Mouse (Mus musculus): ENCODE measurements around the gene Wdr49. TPM values are rescaled to one million over a fixed set of nuclear protein-coding genes. Genes with fewer than 3 reads are reported as not detected.

The Wdr49 gene
- not detected for total RNA-seq (2021)
- long read RNA-seq, experiment 1: 0 reads
- long read RNA-seq, experiment 2: 0 reads

DNA sequence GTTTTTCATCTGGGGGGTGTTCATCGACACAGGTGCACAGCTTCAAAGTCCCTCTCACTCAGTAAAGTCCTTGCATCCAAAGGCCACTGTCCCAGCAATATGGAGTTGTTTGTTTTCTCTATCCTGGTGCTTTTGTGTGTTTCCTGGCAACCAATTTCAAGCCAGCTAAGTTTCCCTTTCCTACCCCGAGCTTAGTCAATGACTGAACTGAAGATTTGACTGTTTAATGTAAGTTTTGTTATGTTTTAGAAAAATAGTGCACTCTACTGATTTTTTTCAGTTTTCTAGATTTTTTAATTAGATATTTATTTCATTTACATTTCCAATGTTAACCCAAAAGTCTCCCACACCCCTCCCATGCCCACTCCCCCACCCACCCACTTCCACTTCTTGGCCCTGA is at the start of gene Wdr49:
Gene Wdr49, minus strand, starts transcription at position 101 of the 400 bp plus-strand sequence.
- intact Hi-C loops (cut with DNase I; ENCODE audit: low total_unique reads): no loop called here

DNA sequence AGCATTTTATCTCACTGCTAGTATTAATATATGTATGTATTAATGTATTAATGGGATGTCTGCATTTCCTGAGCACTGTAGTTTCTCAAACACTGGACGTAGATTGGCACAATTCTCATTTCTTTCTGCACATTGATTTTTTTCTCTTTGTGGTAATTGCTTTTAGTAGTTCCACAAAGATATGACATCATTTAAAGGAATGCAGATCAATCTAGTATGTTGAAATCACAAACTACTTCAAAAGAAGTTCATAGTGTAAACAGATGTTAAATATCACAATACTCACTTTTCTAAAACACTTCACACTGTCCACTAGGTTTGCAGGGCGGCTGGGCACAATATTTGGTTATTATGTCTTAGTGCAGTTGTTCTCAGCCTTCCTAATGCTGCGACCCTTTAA is 49.1 kb upstream of the Wdr49 start:
- intact Hi-C loops (cut with DNase I; ENCODE audit: low total_unique reads): no loop called here
- no peak for DNase-seq

More for the DNA sequence above, at the start of gene Wdr49:
- no peak for DNase-seq

DNA sequence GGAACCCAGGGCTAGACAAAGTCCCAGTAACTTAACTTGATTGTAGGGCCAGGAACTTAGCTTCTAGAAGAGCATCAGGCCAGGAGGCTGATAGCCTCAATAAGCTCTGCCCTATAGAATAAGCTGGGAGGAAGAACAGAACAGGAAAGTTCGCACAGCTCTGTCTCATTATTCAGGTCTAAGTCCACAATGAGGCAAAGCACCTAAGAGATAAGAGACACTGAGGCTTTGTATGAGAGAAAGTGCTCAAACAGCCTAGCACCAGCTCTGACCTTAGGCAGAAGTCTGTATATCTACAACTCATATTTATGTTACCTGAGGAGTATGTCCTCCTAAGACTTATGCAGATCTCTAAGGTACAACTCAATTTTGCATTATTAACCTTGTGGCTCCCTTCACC is 40.6 kb upstream of the Wdr49 start:
- intact Hi-C loops (cut with DNase I; ENCODE audit: low total_unique reads): loop anchor here (5.0 kb wide), 1 partner anchor 305 kb away; no protein-coding TSS in a partner anchor
- no peak for DNase-seq

DNA sequence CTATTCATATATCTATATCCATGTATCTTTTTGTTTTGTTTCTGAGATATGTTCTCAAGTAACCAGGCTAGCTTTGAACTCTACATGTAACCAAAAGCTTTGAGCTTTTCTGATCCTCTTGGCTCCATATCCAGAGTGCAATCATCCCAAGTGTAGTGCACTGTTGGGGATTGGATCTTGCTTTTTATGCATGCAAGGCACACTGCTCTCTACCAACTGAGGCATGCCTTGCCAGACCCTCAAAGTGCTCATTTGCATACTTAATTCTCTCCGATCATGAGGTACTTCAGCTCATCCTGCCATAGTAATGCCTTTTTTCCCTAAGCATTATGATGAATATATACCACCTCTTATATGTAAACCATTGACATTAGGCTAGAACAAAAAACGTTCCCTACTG is 39.4 kb upstream of the Wdr49 start:
- intact Hi-C loops (cut with DNase I; ENCODE audit: low total_unique reads): loop anchor here (5.0 kb wide), 1 partner anchor 304 kb away; no protein-coding TSS in a partner anchor

DNA sequence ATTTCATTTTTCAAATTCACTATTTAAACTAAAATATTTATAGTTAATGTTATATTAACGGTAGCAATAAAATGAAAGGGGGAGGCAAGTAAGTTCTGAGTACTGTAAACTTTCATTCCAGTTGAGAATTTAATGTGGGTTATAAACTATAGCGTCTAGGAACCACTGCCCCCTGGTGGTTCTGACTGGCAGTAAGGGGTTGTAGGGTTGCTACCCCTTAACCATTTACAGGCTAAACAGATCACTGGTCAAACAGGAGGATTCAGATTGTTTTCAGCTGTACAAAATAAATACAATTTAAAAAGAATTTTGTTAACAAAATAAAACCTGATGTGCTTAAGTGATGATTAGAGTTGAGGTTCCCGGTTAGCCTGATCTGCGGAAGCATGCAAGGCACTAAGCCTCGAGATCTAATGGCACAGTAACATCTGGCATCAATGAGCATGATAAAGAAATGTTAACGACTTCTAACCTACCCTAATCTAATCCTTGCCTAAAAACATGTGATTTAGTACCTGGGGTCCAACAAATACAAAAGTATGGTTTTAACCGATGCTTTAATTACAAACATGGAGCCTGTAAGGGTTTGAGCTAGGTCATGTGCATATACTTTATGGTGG is 35.8 kb upstream of the Wdr49 start:
- DNase-seq: peak; percentile 23
- intact Hi-C loops (cut with DNase I; ENCODE audit: low total_unique reads): no loop called here

More for the DNA sequence above, 39.4 kb upstream of the Wdr49 start:
- no peak for DNase-seq

DNA sequence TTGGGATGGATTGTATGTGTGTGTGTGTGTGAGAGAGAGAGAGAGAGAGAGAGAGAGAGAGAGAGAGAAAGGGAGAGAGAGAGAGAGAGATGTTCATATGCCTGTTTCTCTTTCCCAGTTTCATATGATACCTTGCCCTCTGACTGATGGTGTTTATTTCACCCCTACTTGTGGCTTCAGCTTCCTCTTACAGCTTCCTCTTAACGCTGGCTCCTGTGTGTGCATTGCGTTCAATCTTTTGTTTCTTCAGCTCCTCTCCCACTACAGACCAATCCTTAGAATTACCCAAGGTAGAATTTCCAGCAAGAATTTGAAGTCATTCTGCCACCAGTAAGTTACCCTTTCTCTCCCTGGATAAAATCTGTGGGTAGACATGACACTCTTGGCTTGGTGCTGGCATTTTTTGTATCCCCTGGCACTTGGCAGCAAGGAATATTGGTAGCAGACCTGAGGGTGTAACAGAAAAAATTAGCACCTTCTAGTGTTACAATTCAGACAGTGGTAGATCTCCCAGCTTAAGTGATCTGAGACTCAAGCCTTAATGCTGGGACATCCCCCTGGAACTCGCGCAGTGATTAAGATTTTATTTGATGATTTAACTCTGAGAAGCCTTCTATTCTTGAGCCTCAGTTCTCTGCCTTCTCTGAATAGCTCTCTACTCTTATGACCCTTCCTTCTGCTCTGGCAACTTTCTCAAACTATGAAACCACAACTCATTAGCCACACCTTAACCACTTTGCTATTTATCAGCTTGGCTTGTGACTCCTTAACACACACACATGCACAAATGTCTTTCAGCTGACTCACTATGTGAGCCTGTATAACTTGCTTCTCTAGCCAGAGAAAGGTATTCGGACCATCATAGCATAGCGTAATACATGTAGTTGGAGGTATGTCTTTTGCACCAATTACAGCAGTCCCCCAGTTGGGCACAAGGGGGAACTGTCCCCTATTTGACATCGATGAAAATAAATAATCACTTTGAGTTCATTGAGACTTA is 17.3 kb upstream of the Wdr49 start:
- DNase-seq: no peak
- intact Hi-C loops (cut with DNase I; ENCODE audit: low total_unique reads): no loop called here

DNA sequence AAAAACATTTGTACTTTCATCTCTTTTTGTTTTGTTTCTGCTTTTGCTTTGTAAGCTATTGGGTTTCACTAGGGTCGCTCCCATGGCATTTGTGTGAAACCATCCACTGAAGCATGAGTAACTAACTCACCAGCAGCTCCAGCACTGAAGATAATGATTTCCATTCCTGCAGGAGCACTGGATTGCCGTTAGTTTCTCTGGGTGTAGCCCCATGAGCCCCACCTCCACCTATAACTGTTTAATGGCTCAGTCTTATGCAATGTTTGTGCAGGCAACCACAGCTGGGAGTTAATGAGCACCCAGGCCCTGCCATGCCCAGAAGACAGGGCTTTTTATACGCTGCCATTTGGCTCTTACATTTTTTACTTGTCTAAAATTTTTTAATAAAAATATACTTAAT is 11.0 kb upstream of the Wdr49 start:
- no peak for DNase-seq
- intact Hi-C loops (cut with DNase I; ENCODE audit: low total_unique reads): no loop called here

DNA sequence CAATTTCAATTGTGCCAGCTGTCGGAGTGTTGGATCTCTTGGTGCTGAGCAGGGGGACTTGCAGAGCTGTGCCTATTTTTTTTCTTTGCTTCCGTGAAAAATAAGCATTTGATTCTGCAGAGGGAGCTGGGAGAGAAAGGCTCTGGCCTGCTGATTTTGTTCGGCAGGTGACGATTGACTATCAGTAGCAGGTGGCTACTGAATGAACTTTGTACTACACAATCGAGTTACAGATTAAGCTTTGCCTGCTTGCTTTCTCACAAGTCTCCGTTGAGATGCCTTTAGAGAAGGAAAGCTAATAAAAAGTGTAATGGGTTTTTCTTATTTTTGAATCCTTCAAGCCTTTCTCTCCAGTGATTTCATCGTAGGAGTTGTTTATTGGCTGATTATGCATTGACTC is 6.8 kb downstream of the Wdr49 start:
- intact Hi-C loops (cut with DNase I; ENCODE audit: low total_unique reads): no loop called here

DNA sequence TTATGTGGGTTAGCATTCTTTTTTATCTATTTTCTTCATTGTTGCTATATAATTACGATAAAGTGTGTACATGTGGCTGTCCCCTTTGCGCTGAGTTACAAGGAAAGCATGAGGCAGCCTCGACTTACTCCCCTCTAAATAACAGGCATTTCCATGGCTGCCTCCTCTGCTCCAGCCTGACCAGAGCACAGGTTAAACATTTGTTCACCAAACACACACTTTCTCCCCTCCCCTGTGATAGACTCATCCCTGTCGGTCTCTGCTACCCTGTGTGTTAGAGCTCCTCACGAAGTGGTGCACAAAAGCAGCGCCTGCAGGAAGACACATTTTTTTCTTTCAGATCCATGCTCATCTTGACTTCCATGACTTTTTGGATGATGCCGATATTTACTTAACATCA is 7.3 kb downstream of the Wdr49 start:
- DNase-seq: no peak
- intact Hi-C loops (cut with DNase I; ENCODE audit: low total_unique reads): no loop called here

More for the DNA sequence above, 6.8 kb downstream of the Wdr49 start:
- DNase-seq: no peak

DNA sequence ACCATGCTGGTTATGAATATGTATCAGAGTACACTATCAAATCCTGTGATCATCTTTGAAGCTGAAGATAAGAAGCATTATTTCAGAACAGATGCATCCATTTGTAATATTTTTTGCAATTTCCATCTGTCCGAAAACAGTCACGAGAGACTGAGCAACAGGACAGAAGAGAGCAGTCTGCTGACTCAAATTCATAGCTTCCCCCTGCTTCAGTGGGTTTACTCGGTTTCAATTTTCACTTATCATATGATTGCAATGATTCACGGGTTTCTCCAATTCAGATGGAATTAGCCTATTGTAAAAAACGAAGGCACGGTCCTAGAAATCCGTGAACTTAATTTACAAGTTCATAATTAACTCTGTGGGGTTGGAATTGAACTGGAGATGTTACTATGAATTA is 13.8 kb downstream of the Wdr49 start:
- no peak for DNase-seq
- intact Hi-C loops (cut with DNase I; ENCODE audit: low total_unique reads): no loop called here

DNA sequence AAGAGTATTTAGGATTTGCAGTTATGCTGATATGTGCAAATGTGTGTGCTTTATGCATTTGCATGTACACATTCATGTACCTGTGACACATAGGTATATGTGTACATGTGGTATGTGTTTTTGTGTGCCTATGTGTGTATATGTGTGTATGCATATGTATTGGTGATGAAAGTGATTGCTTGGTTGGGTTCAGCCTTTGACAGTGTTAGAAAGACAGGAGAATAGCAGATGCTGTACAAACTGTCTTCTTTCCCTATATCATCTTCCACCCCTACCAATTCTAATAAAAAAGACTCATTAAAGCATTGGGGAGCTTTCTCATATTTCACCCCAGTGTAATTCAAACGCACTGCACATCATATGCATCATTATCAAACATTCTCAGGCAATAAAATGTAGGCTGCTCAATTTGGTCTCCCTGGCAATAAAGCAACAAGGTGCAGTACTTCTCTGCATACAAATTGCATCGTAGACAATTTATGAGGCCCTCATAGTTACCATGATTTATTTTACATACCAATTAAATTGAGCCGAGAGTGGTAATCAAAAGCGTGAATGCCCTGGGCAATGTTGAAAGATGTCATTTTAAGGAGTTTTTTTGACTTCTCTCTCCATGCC is 51.3 kb downstream of the Wdr49 start:
- DNase-seq: no peak
- intact Hi-C loops (cut with DNase I; ENCODE audit: low total_unique reads): no loop called here

DNA sequence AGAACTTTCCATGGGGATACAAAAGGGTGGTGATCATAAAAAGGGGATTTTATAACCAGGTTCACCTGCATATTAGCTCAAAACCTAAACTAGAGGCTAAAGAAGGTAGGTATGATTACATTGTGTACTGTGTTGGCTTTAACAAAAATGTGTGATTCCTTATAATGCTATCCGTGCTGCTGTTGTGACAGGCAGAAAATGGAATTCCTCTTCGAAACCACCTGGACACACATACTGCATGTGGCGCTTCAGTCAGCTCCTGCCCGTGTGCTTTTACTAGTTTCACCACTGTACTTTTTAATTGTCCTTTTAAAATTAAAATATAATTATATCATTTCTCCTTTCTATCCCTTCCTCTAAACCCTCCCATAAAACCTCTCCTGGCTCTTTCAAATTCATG is 86.0 kb downstream of the Wdr49 start:
- no peak for DNase-seq
- intact Hi-C loops (cut with DNase I; ENCODE audit: low total_unique reads): no loop called here

DNA sequence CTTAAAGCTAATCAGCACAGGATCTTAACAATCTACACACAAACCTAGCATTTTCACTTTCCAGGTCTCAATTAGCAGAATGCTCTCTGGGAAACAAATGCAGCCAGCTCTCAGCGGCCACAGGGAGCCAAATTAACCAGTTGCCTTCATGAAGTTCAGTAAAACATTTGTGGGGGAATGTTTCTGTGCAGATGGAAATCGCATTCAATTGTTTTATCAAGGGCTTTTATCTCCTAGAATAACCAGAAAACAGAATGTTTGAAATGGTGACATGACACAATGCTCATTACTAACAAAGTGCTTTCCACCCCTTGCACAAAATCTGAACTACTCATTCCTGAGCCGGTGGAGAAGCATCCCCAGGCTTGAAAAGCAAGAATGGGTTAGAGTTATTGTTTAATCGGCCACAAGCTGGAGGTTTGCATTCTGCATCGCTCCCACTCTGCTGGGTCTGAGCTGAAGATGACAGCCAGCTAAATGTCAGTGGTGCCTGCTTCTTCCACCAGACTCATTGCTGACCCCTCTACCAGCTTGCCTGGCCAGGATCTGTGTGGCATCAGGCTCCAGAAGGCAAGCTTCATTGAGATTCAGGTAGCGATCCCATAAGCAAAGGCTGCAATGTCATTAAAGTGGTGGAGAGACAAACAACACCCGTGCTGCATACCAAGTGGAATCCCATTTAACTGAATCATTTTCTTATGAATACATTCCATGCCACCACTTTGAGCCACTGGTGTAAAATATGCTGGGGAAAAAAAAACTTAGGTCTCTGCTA is 86.6 kb downstream of the Wdr49 start:
- DNase-seq: no peak
- intact Hi-C loops (cut with DNase I; ENCODE audit: low total_unique reads): no loop called here

DNA sequence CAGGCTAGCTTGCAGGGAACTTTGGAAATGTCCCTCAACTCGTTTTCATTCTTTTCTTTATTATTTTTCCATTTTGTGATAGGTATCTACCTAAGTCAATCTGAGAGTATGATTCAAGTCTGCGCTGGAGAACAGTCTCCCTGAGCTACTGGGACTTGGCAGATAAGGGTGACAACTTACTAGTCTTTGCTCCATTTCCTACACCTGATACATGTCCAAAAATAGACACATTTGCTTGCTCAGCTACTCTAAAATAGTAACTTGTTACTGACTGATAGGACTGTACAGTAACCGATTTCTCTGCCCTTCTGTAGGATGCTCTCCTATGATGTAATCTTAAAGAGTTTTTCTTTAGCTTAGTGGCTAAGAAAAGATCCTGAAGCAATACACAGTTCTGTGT is 87.5 kb downstream of the Wdr49 start:
- no peak for DNase-seq
- intact Hi-C loops (cut with DNase I; ENCODE audit: low total_unique reads): no loop called here

DNA sequence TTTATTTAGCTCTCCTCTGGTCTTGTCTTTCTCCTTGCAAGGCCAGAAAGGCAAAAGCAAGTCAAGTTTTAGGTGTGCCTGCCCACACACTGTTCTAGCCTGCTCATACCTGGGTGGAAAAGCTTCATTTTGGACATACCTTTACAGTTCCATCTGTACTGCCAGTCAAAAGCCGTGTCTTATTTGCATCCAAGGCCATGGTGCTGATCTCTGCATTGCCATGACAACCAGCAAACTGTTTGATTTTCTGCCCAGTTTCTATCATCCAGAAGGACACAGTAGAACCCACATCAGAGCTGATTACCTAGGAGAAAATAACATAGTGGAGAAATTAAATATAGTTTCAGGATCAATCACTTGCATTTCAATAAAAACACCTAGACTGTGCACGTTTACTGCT is 100.2 kb downstream of the Wdr49 start:
- intact Hi-C loops (cut with DNase I; ENCODE audit: low total_unique reads): no loop called here

DNA sequence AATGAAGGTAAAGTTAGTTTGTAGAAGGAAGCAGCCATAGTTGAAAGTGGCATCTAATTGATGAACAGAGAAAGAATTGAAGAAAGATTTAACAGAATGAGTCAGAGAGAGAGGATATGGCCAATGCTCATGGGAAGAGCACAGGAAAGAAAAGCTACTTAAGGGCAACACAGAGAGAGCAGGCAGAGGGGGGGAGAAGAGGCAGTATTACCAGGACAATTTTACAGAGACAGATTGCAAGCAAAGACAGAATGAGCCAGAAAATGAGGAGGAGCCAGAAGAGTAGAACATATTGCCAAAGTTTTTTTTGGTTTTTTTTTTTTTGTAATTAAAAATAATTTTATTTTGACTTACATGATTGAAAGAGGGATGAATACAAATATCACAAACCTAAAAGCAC is 128.0 kb downstream of the Wdr49 start:
- DNase-seq: no peak
- intact Hi-C loops (cut with DNase I; ENCODE audit: low total_unique reads): no loop called here

More for the DNA sequence above, 100.2 kb downstream of the Wdr49 start:
- DNase-seq: no peak

DNA sequence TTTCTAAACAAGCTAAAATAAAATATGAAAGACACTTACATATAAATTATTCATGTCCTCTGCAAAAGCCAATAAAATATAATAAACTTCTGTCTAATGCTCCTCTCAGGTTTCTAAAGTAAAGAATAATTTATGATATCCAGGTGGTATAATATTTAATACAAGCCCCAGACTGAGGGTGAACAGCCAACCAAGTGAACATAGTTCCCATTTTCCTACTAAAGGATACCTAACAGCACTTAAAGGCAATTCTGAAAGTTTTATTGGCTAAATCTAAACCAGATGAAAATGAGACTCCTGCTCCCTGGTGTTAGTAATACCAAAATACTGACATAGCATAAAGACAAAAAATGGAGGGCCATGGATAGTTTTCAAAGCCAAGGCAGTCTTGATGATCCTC is 144.8 kb downstream of the Wdr49 start:
- intact Hi-C loops (cut with DNase I; ENCODE audit: low total_unique reads): no loop called here
- DNase-seq: no peak

DNA sequence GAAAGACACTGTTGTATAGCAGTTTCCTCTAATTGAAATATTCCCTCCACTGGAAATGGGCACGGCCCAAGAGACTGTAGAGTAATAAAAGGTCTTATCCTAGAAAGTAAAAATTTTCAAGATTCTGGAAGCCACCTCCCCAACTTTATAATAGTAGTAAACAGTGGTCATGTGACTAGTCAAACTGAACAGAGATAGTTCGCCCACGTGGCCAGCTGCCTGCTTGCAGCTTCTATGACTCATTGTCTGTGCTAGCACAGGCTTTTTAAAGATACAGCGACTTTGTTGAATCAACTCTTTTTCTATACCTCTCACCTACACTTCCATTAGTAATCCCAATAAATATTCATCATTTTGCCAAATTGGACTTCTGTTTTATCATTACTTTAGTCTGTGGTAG is 161.0 kb downstream of the Wdr49 start:
- intact Hi-C loops (cut with DNase I; ENCODE audit: low total_unique reads): no loop called here
- no peak for DNase-seq

DNA sequence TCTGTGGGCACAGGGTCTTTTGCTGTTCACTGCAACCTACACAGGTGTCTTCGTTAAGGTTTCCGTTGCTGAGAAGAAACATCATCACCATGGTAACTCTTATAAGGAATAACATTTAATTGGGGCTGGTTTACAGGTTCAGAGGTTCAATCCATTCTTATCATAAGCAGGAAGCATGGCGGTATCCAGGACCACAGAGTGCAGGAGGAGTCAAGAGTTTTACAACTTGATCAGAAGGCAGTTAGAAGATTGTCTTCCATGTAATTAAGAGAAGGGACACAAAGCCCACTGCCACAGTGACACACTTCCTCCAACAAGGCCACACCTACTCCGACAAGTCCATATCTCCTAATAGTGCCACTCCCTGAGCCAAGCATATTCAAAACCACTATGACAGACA is 173.1 kb downstream of the Wdr49 start:
- no peak for DNase-seq
- intact Hi-C loops (cut with DNase I; ENCODE audit: low total_unique reads): no loop called here

DNA sequence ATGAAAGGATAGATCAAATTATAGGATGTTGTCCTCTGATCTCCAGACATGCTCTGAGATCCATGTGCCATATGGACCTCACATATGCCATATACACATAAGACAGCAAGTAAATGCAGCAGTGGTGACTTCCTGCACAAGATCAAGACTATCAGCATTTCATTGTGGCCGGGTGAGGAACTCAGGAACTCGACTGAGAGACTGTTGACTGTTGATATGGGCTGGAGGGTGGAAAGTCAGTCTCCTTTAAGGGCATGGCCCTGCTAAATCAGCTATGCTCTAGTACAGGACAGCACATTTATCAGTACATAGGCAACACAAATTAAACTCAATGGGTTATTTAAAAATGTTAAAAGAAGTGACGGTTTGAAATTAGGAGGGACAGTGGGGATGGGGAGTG is 173.7 kb downstream of the Wdr49 start:
- intact Hi-C loops (cut with DNase I; ENCODE audit: low total_unique reads): no loop called here
- DNase-seq: no peak

Data from gastrocnemius, postnatal 14 days (tissue).